Mouse (Mus musculus) lung, adult 2 months (tissue): ENCODE data around the gene 1700123K08Rik.

Experiments used
- CTCF ChIP-seq: fragments of 200-500 bp; IDR thresholded peaks from 2 replicates; pipeline ENCODE4 v1.5.1; 2011; ENCODE audit warnings: mild to moderate bottlenecking, low read length, control low read depth; ENCODE audit not compliant: insufficient read depth
- POLR2A ChIP-seq: fragments of 200-500 bp; IDR thresholded peaks from 2 replicates; pipeline ENCODE4 v1.6.1; 2011; ENCODE audit warnings: low read depth, mild to moderate bottlenecking, control low read depth, low read length, borderline replicate concordance; ENCODE audit errors: extremely low read depth

GRCm38 (mm10) chr5:138587396-138587795, 22.9 kb upstream of the 1700123K08Rik start:
- TF ChIP-seq POLR2A (no peak), CTCF (no peak)
